Mouse (Mus musculus) E14TG2a.4 (cell line): ENCODE data around the gene Brinp3.

ENCODE experiments used
- H3K27me3 ChIP-seq: 2 replicates; pipeline ENCODE4 v1.6.1; 2014; ENCODE audit warnings: low read length, control low read depth; ENCODE audit not compliant: insufficient read depth
- H3K36me3 ChIP-seq: 2 replicates; pipeline ENCODE4 v1.6.1; 2014; ENCODE audit warnings: low read length, control low read depth; ENCODE audit not compliant: insufficient read depth
- H3K4me1 ChIP-seq: replicated peaks from 2 replicates; pipeline ENCODE4 v1.6.1; 2014; ENCODE audit warnings: low read depth, low read length, control low read depth
- H3K4me3 ChIP-seq: replicated peaks from 2 replicates; pipeline ENCODE4 v1.5.1; 2014; ENCODE audit warnings: mild to moderate bottlenecking, low read length
- H3K9me3 ChIP-seq: 2 replicates; pipeline ENCODE4 v1.6.1; 2014; ENCODE audit warnings: low read length, control low read depth
- CTCF ChIP-seq: conservative IDR thresholded peaks from 2 replicates; pipeline ENCODE4 v1.5.1; 2014; ENCODE audit warnings: low read length
- NANOG ChIP-seq: IDR thresholded peaks from 2 replicates; pipeline ENCODE4 v1.6.1; 2014; ENCODE audit warnings: borderline replicate concordance, low read length, mixed read lengths
- POU5F1 ChIP-seq: IDR thresholded peaks from 2 replicates; pipeline ENCODE4 v1.6.1; 2014; ENCODE audit warnings: low read length, borderline replicate concordance

Gene Brinp3

DNA sequence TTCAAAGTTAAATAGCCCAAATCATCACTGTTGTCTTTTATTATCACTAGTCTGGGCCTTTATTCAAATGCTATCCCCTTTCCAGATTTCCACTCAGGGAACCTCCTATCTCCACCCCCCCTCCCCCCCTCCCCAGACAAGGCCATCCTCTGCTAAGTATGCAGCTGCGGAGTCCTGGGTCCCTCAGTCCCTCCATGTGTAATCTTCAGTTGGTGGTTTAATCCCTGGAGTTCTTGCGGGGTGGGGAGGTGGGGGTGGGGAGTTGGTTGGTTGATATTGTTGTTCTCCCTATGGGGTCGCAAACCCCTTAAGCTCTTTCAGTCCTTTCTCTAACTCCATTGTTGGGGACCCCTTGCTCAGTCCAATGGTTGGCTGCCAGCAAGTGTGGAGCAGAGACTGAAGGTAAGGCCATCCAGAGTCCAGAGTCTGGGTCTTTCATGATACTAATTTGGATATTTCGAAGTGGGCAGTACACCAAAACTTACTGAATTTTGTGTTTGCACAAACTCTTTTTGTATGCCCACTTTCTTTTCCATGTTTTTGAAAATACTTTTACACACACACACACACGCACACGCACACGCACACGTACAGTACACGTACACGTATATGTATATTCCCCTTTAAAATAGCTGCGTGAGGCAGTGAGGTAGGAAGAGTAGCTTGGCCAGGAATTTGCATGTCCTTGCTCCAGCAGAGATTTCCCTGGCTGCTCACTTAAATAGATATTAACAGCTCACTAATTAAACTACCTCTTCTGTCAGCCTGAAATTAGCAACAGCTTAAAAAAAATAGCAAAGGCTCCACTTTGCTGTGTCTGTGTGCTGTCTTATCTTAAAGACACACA is 29.4 kb downstream of the Brinp3 start:
- Histone ChIP-seq H3K9me3 (no peaks in the 10 kb centered on the region), H3K36me3 (no peaks in the 10 kb centered on the region), H3K4me3 (no peak overlapping the region), H3K4me1 (no peaks in the 10 kb centered on the region), H3K27me3 (no peaks in the 10 kb centered on the region)
- TF ChIP-seq POU5F1 (no peak), NANOG (no peak), CTCF (no peak)

DNA sequence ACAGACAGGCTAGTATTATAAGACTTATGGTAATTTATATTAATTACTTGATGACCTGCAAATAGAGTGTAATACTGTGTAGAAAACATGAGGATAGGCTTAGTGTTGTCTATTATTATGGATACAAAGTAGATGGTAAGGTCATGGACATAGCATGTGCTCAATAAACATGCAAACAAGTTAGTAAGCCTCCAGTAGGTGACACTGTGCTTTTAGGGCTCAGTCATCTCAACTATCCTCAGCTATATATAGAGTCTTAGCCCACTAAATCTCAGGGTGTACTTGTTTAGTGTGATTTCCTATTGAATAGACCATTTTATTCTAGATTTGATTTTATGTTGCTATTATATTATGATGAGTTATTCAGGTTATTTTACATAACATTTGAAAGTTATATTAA is 34.0 kb downstream of the Brinp3 start:
- Histone ChIP-seq H3K27me3 (no peaks in the 10 kb centered on the region), H3K9me3 (no peaks in the 10 kb centered on the region), H3K4me1 (no peaks in the 10 kb centered on the region), H3K4me3 (no peak overlapping the region), H3K36me3 (no peaks in the 10 kb centered on the region)
- no peak for TF ChIP-seq POU5F1
- peak; percentile 15 for TF ChIP-seq CTCF
- TF ChIP-seq NANOG, result no peak

DNA sequence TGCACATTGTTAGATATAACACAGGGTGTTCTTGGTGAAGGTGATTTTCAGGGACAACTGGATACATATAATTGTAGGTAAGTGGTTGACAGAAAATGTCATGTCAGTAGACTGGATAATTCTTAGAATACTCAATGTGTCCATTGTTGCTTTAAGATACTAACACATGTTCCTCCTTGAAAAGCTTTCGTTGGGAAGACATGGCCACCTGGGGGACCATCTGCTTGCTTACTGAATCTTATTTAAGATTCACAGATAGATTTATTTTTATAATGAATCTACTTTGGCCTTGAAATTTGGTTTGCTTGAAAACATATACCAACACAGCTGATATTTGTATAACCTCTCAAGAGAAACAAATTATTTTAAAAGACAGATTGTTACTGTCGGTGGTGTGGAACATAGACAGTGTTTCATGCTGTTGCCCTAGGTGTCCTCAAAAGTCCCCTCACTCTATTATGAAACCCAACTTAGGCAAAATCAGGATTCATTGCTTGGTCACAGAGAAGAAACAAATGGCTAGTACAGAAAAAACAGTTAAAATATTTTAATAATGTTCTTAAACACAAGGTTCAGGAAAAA is 52.4 kb downstream of the Brinp3 start:
- Histone ChIP-seq H3K36me3 (no peaks in the 10 kb centered on the region), H3K4me1 (no peaks in the 10 kb centered on the region), H3K4me3 (no peak overlapping the region), H3K9me3 (no peaks in the 10 kb centered on the region), H3K27me3 (no peaks in the 10 kb centered on the region)
- TF ChIP-seq POU5F1 (no peak), NANOG (no peak), CTCF (no peak)

DNA sequence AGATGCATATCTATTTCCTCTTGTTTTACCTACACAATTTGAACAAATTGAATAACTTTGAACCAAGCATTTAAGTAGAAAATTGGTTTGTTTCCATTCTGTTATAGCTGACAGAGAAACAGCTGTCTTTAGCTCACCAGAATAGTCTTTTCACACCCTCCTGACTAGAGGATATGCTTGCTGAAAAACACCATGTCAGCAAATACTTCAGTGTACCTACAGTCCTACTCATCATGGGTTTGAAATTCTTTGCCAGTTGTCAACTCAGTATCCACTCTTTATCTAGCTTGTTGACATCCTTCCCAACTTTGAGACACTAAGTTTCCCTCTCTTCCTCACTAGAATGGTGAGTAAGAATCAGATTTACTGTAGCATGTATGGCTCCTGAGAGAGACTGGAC is 62.4 kb downstream of the Brinp3 start:
- H3K36me3 ChIP-seq, result no peaks in the 10 kb centered on the region
- H3K4me3 ChIP-seq, result no peak overlapping the region
- H3K27me3 ChIP-seq, result no peaks in the 10 kb centered on the region
- no peak for TF ChIP-seq POU5F1
- TF ChIP-seq CTCF, result no peak
- no peak for TF ChIP-seq NANOG
- no peaks in the 10 kb centered on the region for H3K9me3 ChIP-seq
- no peaks in the 10 kb centered on the region for H3K4me1 ChIP-seq

DNA sequence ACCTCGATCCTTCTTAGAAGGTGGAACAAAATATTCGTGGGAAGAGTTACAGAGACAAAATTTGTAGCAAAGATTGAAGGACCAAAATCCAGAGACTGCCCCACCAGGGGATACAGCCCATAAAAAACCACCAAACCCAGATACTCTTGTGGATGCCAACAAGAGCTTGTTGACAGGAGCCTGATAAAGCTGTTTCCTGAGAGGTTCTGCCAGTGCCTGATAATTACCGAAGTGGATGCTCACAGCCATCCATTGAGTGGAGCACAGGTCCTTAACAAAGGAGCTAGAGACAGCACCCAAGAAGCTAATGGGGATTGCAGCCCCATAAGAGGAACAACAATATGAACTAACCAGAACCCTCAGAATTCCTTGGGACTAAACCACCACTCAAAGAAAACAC is 67.6 kb downstream of the Brinp3 start:
- TF ChIP-seq POU5F1 (no peak), NANOG (no peak), CTCF (no peak)
- H3K36me3 ChIP-seq, result no peaks in the 10 kb centered on the region
- H3K27me3 ChIP-seq, result no peaks in the 10 kb centered on the region
- H3K4me1 ChIP-seq, result no peaks in the 10 kb centered on the region
- H3K9me3 ChIP-seq, result no peaks in the 10 kb centered on the region
- no peak overlapping the region for H3K4me3 ChIP-seq

DNA sequence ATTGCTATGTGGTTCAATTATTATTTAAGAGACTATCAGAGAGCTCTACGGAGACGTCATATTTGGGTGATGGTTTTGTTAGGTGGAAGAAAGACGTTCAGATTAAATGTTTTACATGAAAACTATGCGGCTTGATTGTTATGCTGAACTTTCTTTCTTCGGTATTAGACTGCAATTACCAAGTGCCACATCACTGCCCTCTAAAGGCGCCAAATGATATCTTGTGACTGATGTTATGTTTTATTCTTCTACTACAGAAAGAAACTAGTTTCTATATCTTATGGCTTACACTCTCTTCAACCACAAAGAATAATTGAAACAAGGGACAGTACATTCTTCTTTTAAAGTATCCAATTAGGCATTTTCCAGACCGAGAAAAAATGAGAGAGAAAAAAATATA is 89.6 kb downstream of the Brinp3 start:
- no peaks in the 10 kb centered on the region for H3K36me3 ChIP-seq
- no peaks in the 10 kb centered on the region for H3K9me3 ChIP-seq
- no peaks in the 10 kb centered on the region for H3K27me3 ChIP-seq
- TF ChIP-seq NANOG (no peak), POU5F1 (no peak), CTCF (no peak)
- no peak overlapping the region for H3K4me3 ChIP-seq
- no peaks in the 10 kb centered on the region for H3K4me1 ChIP-seq

DNA sequence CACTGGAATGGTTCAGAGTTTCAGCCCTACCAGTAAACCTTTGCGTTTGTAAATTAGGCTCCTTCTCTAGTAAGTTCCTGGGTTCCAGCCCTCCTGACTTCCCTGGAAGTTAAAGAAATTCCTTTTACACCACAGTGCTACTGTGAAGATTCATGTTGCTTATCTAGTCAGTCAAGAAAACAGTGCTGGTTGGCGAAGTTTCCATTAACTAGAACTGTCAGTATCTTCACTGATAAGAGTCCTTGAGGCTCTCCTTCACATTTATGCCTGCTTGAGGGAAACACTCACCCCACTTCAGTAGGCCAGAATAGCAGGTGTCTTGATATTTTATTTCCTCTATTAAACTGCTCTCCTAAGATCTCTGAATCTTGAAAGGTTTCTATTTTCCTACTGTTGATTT is 138.3 kb downstream of the Brinp3 start:
- H3K36me3 ChIP-seq, result no peaks in the 10 kb centered on the region
- H3K4me3 ChIP-seq, result no peak overlapping the region
- H3K9me3 ChIP-seq, result no peaks in the 10 kb centered on the region
- no peaks in the 10 kb centered on the region for H3K4me1 ChIP-seq
- TF ChIP-seq POU5F1 (no peak), NANOG (no peak), CTCF (no peak)
- no peaks in the 10 kb centered on the region for H3K27me3 ChIP-seq

DNA sequence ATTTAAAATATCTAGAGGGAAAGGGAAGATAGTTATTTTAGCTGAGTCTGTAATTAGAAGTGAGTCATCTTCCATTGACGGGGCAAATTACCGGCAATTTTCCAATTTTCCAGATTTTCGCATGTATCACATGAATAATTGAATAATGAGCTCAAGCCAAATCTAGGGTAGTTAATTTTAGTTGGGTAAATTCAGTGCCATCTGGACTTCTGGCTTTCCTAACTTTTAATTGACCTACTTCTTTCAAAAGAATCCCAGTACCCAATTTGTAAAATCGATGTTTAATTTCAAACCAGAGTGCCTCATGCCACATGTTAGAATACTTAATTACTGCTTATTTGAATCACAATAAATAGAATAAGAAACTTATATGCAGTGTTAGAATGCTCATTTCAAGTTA is 162.7 kb downstream of the Brinp3 start:
- TF ChIP-seq NANOG, result no peak
- TF ChIP-seq POU5F1, result no peak
- no peak for TF ChIP-seq CTCF
- Histone ChIP-seq H3K27me3 (no peaks in the 10 kb centered on the region), H3K4me1 (peaks cover 8% of the 10 kb centered on the region), H3K9me3 (no peaks in the 10 kb centered on the region), H3K36me3 (no peaks in the 10 kb centered on the region), H3K4me3 (no peak overlapping the region)
